Mouse (Mus musculus): ENCODE results near the gene Irx4.

GRCm38 (mm10) chr13:73306430-73306829 is 46.2 kb downstream of the Irx4 start:
- no peak for TF ChIP-seq CTCF (IDR thresholded peaks at IDR 0.05; ENCODE audit: extremely low read depth, insufficient read depth, low read length)
- no peak for TF ChIP-seq POLR2A (IDR thresholded peaks at IDR 0.05; ENCODE audit: extremely low read depth, insufficient read depth, low read length)

All from cortical plate, adult 2 months (tissue).